Comparison of ENCODE assay signal across 17 mouse cellular contexts in genomic region chr4:150852479-150852878, GRCm38 (mm10). TPM values are rescaled to one million over a fixed set of nuclear protein-coding genes. Genes with fewer than 3 reads are reported as not detected.
DNase-seq lines count a peak whose midpoint lies in the region; ATAC-seq and TF ChIP-seq lines count a peak whose summit lies in the region.
"Had no signal": no experiment of that assay in that cellular context is flagged by ENCODE, and none has a peak within 500 bp of the region (broad histone marks: within the 10 kb centered on the region; RNA-seq: fewer than 3 reads in every experiment).

No protein-coding gene starts in this region.

- peak overlapping the region; percentile 57 for H3K9ac ChIP-seq in liver, adult 2 months (ENCODE audit: low read depth, low read length)
- H3K9ac ChIP-seq in liver, postnatal 0 days (replicated peaks): no peak overlapping the region
- H3K9ac ChIP-seq: embryonic facial prominence, embryonic 13.5 days; forebrain, embryonic 12.5 days had no signal

- peaks cover 12% of the 10 kb centered on the region for H3K4me1 ChIP-seq in liver, adult 2 months (ENCODE audit: control insufficient read depth, insufficient read depth, low read length)
- H3K4me1 ChIP-seq in liver, postnatal 0 days (ENCODE audit: insufficient read depth): peaks cover 10% of the 10 kb centered on the region

- H3K27me3 ChIP-seq in liver, adult 2 months (ENCODE audit: control insufficient read depth, insufficient read depth, low read length): no peaks in the 10 kb centered on the region
- peaks cover 5% of the 10 kb centered on the region; the same call in 1 of the 2 replicates for H3K27me3 ChIP-seq in liver, postnatal 0 days (ENCODE audit: insufficient read depth, low read length)
- H3K27me3 ChIP-seq: CH12.LX; embryonic facial prominence, embryonic 13.5 days had no signal

- H3K9me3 ChIP-seq in liver, postnatal 0 days (ENCODE audit: low read length): no peaks in the 10 kb centered on the region
- H3K9me3 ChIP-seq: embryonic facial prominence, embryonic 13.5 days; forebrain, embryonic 12.5 days; midbrain, embryonic 10.5 days had no signal

- TF ChIP-seq EP300 in liver, postnatal 0 days (IDR thresholded peaks at IDR 0.05; ENCODE audit: low read depth): no peak

- TF ChIP-seq CTCF in liver, adult 2 months (IDR thresholded peaks at IDR 0.05; ENCODE audit: low read depth, low read length): no peak
- TF ChIP-seq CTCF in liver, postnatal 0 days (IDR thresholded peaks at IDR 0.05; ENCODE audit: low read depth): no peak

- 20% methylated on average over 4 of the region's 4 CpGs for WGBS in liver, adult 2 months
- WGBS in liver, postnatal 0 days (ENCODE audit: insufficient replicate concordance): 58% methylated on average over 4 of the region's 4 CpGs

- no peak for ATAC-seq in liver, postnatal 0 days

- intact Hi-C loops in left cerebral cortex, postnatal 10 days (cut with DNase I): loop anchor here (5.0 kb wide), 2 partner anchors 45 to 145 kb away; no protein-coding TSS in a partner anchor
- intact Hi-C loops in left cerebral cortex, postnatal 36 days (cut with DNase I): loop anchor here (5.0 kb wide), 1 partner anchor 45 kb away; no protein-coding TSS in a partner anchor

- no peak overlapping the region for H3K4me3 ChIP-seq in liver, adult 2 months (ENCODE audit: insufficient read depth, low read depth, low read length)
- H3K4me3 ChIP-seq in liver, postnatal 0 days (ENCODE audit: low read depth, low read length): no peak overlapping the region
- H3K4me3 ChIP-seq: embryonic facial prominence, embryonic 13.5 days; forebrain, embryonic 12.5 days; midbrain, embryonic 10.5 days had no signal

- H3K4me2 ChIP-seq in liver, postnatal 0 days (ENCODE audit: low read depth, low read length): no peak overlapping the region
- H3K4me2 ChIP-seq: embryonic facial prominence, embryonic 13.5 days; forebrain, embryonic 12.5 days had no signal

- DNase-seq in liver, adult 2 months (ENCODE audit: extremely low read depth, low read depth, low spot score): peak; percentile 91
- no peak for DNase-seq in liver
- peak; percentile 63 for DNase-seq in heart, adult 8-10 months (ENCODE audit: low spot score)
- peak; percentile 43 for DNase-seq in heart, postnatal 4 days
- DNase-seq in liver, postnatal 0 days: no peak
- no peak for DNase-seq in spleen, adult 18-20 months
- DNase-seq in left cerebral cortex, postnatal 10 days (ENCODE audit: extremely low spot score in 1 of 2, low spot score in 2 of 2): no peak
- DNase-seq in left cerebral cortex, postnatal 36 days (ENCODE audit: low spot score in 2 of 2): no peak
- DNase-seq: adrenal gland, adult 8-10 months; cerebellum, postnatal 36 days; gastrocnemius, postnatal 10 days; right cerebral cortex, postnatal 4 days; thymus, adult 18-20 months had no signal

- H3K36me3 ChIP-seq in liver, adult 2 months (ENCODE audit: control insufficient read depth, insufficient read depth, low read length): peaks cover 18% of the 10 kb centered on the region
- H3K36me3 ChIP-seq in liver, postnatal 0 days (replicated peaks; ENCODE audit: insufficient read depth, low read length): no peaks in the 10 kb centered on the region
- H3K36me3 ChIP-seq: embryonic facial prominence, embryonic 13.5 days; forebrain, embryonic 12.5 days; midbrain, embryonic 10.5 days had no signal

- TF ChIP-seq POLR2A in liver, adult 2 months (IDR thresholded peaks at IDR 0.05; ENCODE audit: extremely low read depth, insufficient read depth, low read length): 0 out of 2 replicates have a peak, but pooled peaks have one; percentile 24

- peaks cover 8% of the 10 kb centered on the region for H3K79me2 ChIP-seq in liver, adult 2 months (ENCODE audit: control insufficient read depth, insufficient read depth, low read length)

- peak overlapping the region; percentile 79 for H3K27ac ChIP-seq in liver, adult 2 months (replicated peaks; ENCODE audit: insufficient read depth, low read depth, low read length)
- peak overlapping the region; percentile 95 for H3K27ac ChIP-seq in liver, postnatal 0 days (ENCODE audit: low read depth)
- H3K27ac ChIP-seq: embryonic facial prominence, embryonic 13.5 days; forebrain, embryonic 12.5 days; midbrain, embryonic 10.5 days had no signal

RNA-seq across cellular contexts. Expression of gene Errfi1, which starts 1.2 kb away (rescaled TPM):
- total RNA-seq in liver, adult 2 months (2014; rRNA removed): 589 and 661 TPM in 2 replicates
- 259 and 295 TPM in 2 replicates for polyA plus RNA-seq in liver, adult 2 months (2012; rRNA removed)
- total RNA-seq in heart, adult 8-10 months (2022): 10 to 100 TPM in 2 of 4 experiments, 1 to 10 TPM in 2; 8.5 to 23.4 (median 11.4) TPM
- total RNA-seq in heart, postnatal 4 days (2021): 10 to 100 TPM; 18.6 to 20.4 TPM
- 141 and 148 TPM in 2 replicates for polyA plus RNA-seq in liver, postnatal 0 days (2015; fragmentation: Nextera tagmentation; extraction: Ambion mirVana)
- 10 to 100 TPM; 19.8 to 23.7 TPM for total RNA-seq in left cerebral cortex, postnatal 10 days (2021)
- 10 to 100 TPM; 27.4 TPM for total RNA-seq in left cerebral cortex, postnatal 36 days (2021)

Comparison
In these comparisons a context has a peak if more than half of its experiments do, and no peak if none do; other contexts are left out.
1. DNase-seq: peak in liver, adult 2 months (single experiment), heart, adult 8-10 months (single experiment) and heart, postnatal 4 days (single experiment); none in liver (single experiment), liver, postnatal 0 days (single experiment), spleen, adult 18-20 months (0 of 2), left cerebral cortex, postnatal 10 days (0 of 2) and left cerebral cortex, postnatal 36 days (0 of 2).
2. RNA of gene Errfi1, which starts 1.2 kb away (total RNA-seq): 589 to 661 TPM in liver, adult 2 months; 27.4 TPM in left cerebral cortex, postnatal 36 days, 19.8 to 23.7 TPM in left cerebral cortex, postnatal 10 days, 18.6 to 20.4 TPM in heart, postnatal 4 days and 8.5 to 23.4 TPM in heart, adult 8-10 months; every median in the first group is over 10 times any median in the second.